Mouse (Mus musculus) forebrain, embryonic 13.5 days (tissue): Measurements from ENCODE around the gene Ccl24. TPM values are rescaled to one million over a fixed set of nuclear protein-coding genes. Genes with fewer than 3 reads are reported as not detected.

ENCODE experiments used
- polyA plus RNA-seq: library from polyadenylated mRNA; unstranded; fragments of >200 nt; fragmentation: Nextera tagmentation; extraction: Ambion mirVana; gene quantifications from 2 replicates; pipeline ENCODE4 v1.2.1, GENCODE M21; 2015

Ccl24 gene
- polyA plus RNA-seq, 1 experiment from 2014 or later, result 2.1 TPM

Other genes starting within 250 kb of the Ccl24 start
- gene Fkbp6, start 223.0 kb downstream of the Ccl24 start, polyA plus RNA-seq, result not detected in 2 replicates
- gene Trim50, start 219.8 kb downstream of the Ccl24 start, polyA plus RNA-seq, result not detected in 2 replicates
- 36.8 and 40.4 TPM in 2 replicates for gene Nsun5, start 203.1 kb downstream of the Ccl24 start, polyA plus RNA-seq
- 15.3 and 16.9 TPM in 2 replicates for gene Pom121, start 178.5 kb downstream of the Ccl24 start, polyA plus RNA-seq
- gene Hip1, start 27.9 kb downstream of the Ccl24 start, polyA plus RNA-seq, result 32.3 and 38.1 TPM in 2 replicates
- not detected in 2 replicates for gene Ccl26, start 9.5 kb downstream of the Ccl24 start, polyA plus RNA-seq
- gene Rhbdd2, start 59.6 kb upstream of the Ccl24 start, polyA plus RNA-seq, result 56.3 and 66.2 TPM in 2 replicates
- gene Por, start 97.0 kb upstream of the Ccl24 start, polyA plus RNA-seq, result 102 and 121 TPM in 2 replicates
- gene Tmem120a, start 171.4 kb upstream of the Ccl24 start, polyA plus RNA-seq, result 67.0 and 69.7 TPM in 2 replicates
- gene Styxl1, start 205.3 kb upstream of the Ccl24 start, polyA plus RNA-seq, result 0.26 and 0.41 TPM in 2 replicates
- 558 and 564 TPM in 2 replicates for gene Mdh2, start 205.4 kb upstream of the Ccl24 start, polyA plus RNA-seq
- gene Srrm3, start 233.8 kb upstream of the Ccl24 start, polyA plus RNA-seq, result 45.8 and 52.8 TPM in 2 replicates